Mouse (Mus musculus) cerebellum, adult 2 months (tissue): ENCODE measurements around the gene Hsd17b12.

Experiments used
- CTCF ChIP-seq: fragments of 200-500 bp; IDR thresholded peaks from 2 replicates; pipeline ENCODE4 v1.5.1; 2011; ENCODE audit warnings: low read depth, mild to moderate bottlenecking, control low read depth, low read length, moderate library complexity, borderline replicate concordance; ENCODE audit not compliant: insufficient read depth
- POLR2A ChIP-seq: fragments of 200-500 bp; IDR thresholded peaks from 2 replicates; pipeline ENCODE4 v1.6.1; 2011; ENCODE audit warnings: low read length, control low read depth, borderline replicate concordance; ENCODE audit not compliant: insufficient read depth

DNA sequence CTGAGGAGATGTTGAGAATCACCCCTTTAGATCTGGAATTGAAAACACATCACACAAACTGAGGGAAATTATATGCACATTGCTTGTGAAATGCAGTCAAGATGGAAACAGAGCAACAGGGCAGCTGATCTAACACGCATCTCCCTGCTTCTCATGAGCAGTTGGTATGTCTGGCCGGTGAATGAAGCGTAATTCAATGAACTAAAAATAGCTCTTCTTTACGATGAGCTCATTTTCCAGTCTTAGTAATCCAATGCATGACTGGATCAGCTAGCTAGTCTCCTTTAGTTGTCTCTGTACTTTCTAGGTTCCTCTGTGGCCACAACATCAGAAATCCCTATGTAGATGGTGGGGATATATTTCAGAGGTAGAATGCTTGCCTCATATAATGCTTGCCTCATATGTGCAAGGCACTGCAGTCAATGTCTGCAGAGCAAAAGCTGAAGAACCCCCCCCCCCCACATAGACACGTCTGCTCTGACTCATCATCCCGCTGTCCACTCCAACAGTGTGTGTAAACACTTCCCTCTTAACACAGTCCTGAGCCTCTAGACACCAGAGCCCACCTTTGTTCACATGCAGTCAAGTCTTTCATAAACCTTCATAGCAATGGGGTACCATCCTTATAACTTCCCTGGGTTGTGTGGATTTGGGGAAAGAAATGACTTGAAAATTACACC is 112.2 kb downstream of the Hsd17b12 start:
- no peak for TF ChIP-seq CTCF
- no peak for TF ChIP-seq POLR2A
